Mouse (Mus musculus): ENCODE measurements around the gene Ubtf.

GRCm38 (mm10) chr11:102339624-102340023, 20.1 kb upstream of the Ubtf start:
- no peak for TF ChIP-seq POLR2A (IDR thresholded peaks at IDR 0.05; ENCODE audit: insufficient read depth, low read depth, low read length)
- no peak for TF ChIP-seq EP300 (IDR thresholded peaks at IDR 0.05; ENCODE audit: insufficient read depth, low read depth, low read length)
- peak; percentile 53 for TF ChIP-seq CTCF (IDR thresholded peaks at IDR 0.05)
